Mouse (Mus musculus): ENCODE results near the gene Kmt2e. TPM values are rescaled to one million over a fixed set of nuclear protein-coding genes. Genes with fewer than 3 reads are reported as not detected.

Gene Kmt2e
- total and polyA plus RNA-seq, 3 experiments = 14.4 to 48.5 (median 38.1) TPM

GRCm38 (mm10) chr5:23499257-23499656 is 65.0 kb downstream of the Kmt2e start:
- H3K4me1 ChIP-seq (ENCODE audit: control insufficient read depth, insufficient read depth, low read length) = no peaks in the 10 kb centered on the region
- DNase-seq = no peak
- H3K79me2 ChIP-seq (replicated peaks; ENCODE audit: control insufficient read depth, insufficient read depth, low read length) = no peaks in the 10 kb centered on the region
- intact Hi-C loops (cut with DNase I) = loop anchor here (5.0 to 10.0 kb wide), 2 partner anchors 42 to 256 kb away; no protein-coding TSS in a partner anchor
- no peaks in the 10 kb centered on the region for H3K27me3 ChIP-seq (ENCODE audit: control insufficient read depth, insufficient read depth, low read length)
- H3K36me3 ChIP-seq (ENCODE audit: control insufficient read depth, insufficient read depth, low read length) = peaks cover 23% of the 10 kb centered on the region
- TF ChIP-seq POLR2A (IDR thresholded peaks at IDR 0.05; ENCODE audit: insufficient read depth, low read depth, low read length) (no peak), CTCF (IDR thresholded peaks at IDR 0.05) (no peak), EP300 (IDR thresholded peaks at IDR 0.05; ENCODE audit: insufficient read depth, low read depth, low read length) (no peak)
- no peak overlapping the region for H3K27ac ChIP-seq
- no peak overlapping the region for H3K4me3 ChIP-seq
- no peak overlapping the region for H3K9ac ChIP-seq (ENCODE audit: low read depth, low read length)
- 92% methylated on average over 16 of the region's 16 CpGs for WGBS

- WGBS = 78% methylated on average over 6 of the region's 6 CpGs
- Histone ChIP-seq H3K9ac (ENCODE audit: low read depth, low read length) (no peak overlapping the region), H3K27ac (no peak overlapping the region), H3K27me3 (ENCODE audit: control insufficient read depth, insufficient read depth, low read length) (no peaks in the 10 kb centered on the region), H3K4me1 (ENCODE audit: control insufficient read depth, insufficient read depth, low read length) (no peaks in the 10 kb centered on the region), H3K36me3 (ENCODE audit: control insufficient read depth, insufficient read depth, low read length) (peaks cover 23% of the 10 kb centered on the region), H3K4me3 (no peak overlapping the region), H3K79me2 (replicated peaks; ENCODE audit: control insufficient read depth, insufficient read depth, low read length) (no peaks in the 10 kb centered on the region)
- TF ChIP-seq CTCF (IDR thresholded peaks at IDR 0.05) (no peak), EP300 (IDR thresholded peaks at IDR 0.05; ENCODE audit: insufficient read depth, low read depth, low read length) (no peak), POLR2A (IDR thresholded peaks at IDR 0.05; ENCODE audit: insufficient read depth, low read depth, low read length) (no peak)
- intact Hi-C loops (cut with DNase I) = loop anchor here (5.0 kb wide), 1 partner anchor 157 kb away; no protein-coding TSS in a partner anchor
- no peak for DNase-seq
These were observed 66.5 kb downstream of the Kmt2e start for GRCm38 (mm10) chr5:23500715-23501114.

GRCm38 (mm10) chr5:23501582-23502316 is 67.5 kb downstream of the Kmt2e start:
- peaks cover 23% of the 10 kb centered on the region for H3K36me3 ChIP-seq (ENCODE audit: control insufficient read depth, insufficient read depth, low read length)
- no peak overlapping the region for H3K27ac ChIP-seq
- H3K79me2 ChIP-seq (replicated peaks; ENCODE audit: control insufficient read depth, insufficient read depth, low read length) = no peaks in the 10 kb centered on the region
- intact Hi-C loops (cut with DNase I) = loop anchor here (2.0 to 5.0 kb wide), 2 partner anchors 13 to 156 kb away; no protein-coding TSS in a partner anchor
- DNase-seq = no peak
- TF ChIP-seq POLR2A (IDR thresholded peaks at IDR 0.05; ENCODE audit: insufficient read depth, low read depth, low read length) = no peak
- no peak overlapping the region for H3K4me3 ChIP-seq
- WGBS = 70% methylated on average over 13 of the region's 13 CpGs
- no peaks in the 10 kb centered on the region for H3K27me3 ChIP-seq (ENCODE audit: control insufficient read depth, insufficient read depth, low read length)
- no peaks in the 10 kb centered on the region for H3K4me1 ChIP-seq (ENCODE audit: control insufficient read depth, insufficient read depth, low read length)
- H3K9ac ChIP-seq (ENCODE audit: low read depth, low read length) = no peak overlapping the region

GRCm38 (mm10) chr5:23502317-23502937 is 68.2 kb downstream of the Kmt2e start:
- no peak overlapping the region for H3K27ac ChIP-seq
- intact Hi-C loops (cut with DNase I) = loop anchor here (2.0 to 5.0 kb wide), 2 partner anchors 14 to 155 kb away; no protein-coding TSS in a partner anchor
- H3K4me1 ChIP-seq (ENCODE audit: control insufficient read depth, insufficient read depth, low read length) = no peaks in the 10 kb centered on the region
- no peaks in the 10 kb centered on the region for H3K27me3 ChIP-seq (ENCODE audit: control insufficient read depth, insufficient read depth, low read length)
- no peaks in the 10 kb centered on the region for H3K79me2 ChIP-seq (replicated peaks; ENCODE audit: control insufficient read depth, insufficient read depth, low read length)
- no peak overlapping the region for H3K9ac ChIP-seq (ENCODE audit: low read depth, low read length)
- no peak for DNase-seq
- H3K4me3 ChIP-seq = no peak overlapping the region
- no peak for TF ChIP-seq CTCF (IDR thresholded peaks at IDR 0.05)
- no peak for TF ChIP-seq EP300 (IDR thresholded peaks at IDR 0.05; ENCODE audit: insufficient read depth, low read depth, low read length)
- no peak for TF ChIP-seq POLR2A (IDR thresholded peaks at IDR 0.05; ENCODE audit: insufficient read depth, low read depth, low read length)
- peaks cover 26% of the 10 kb centered on the region for H3K36me3 ChIP-seq (ENCODE audit: control insufficient read depth, insufficient read depth, low read length)
- 82% methylated on average over 13 of the region's 13 CpGs for WGBS

- no peak overlapping the region for H3K27ac ChIP-seq
- H3K27me3 ChIP-seq (ENCODE audit: control insufficient read depth, insufficient read depth, low read length) = no peaks in the 10 kb centered on the region
- TF ChIP-seq EP300 (IDR thresholded peaks at IDR 0.05; ENCODE audit: insufficient read depth, low read depth, low read length) = no peak
- TF ChIP-seq POLR2A (IDR thresholded peaks at IDR 0.05; ENCODE audit: insufficient read depth, low read depth, low read length) = no peak
- TF ChIP-seq CTCF (IDR thresholded peaks at IDR 0.05) = no peak
- no peak overlapping the region for H3K4me3 ChIP-seq
- 75% methylated on average over 3 of the region's 3 CpGs for WGBS
- no peaks in the 10 kb centered on the region for H3K4me1 ChIP-seq (ENCODE audit: control insufficient read depth, insufficient read depth, low read length)
- H3K9ac ChIP-seq (ENCODE audit: low read depth, low read length) = no peak overlapping the region
- peaks cover 16% of the 10 kb centered on the region for H3K36me3 ChIP-seq (ENCODE audit: control insufficient read depth, insufficient read depth, low read length)
- DNase-seq = no peak
- H3K79me2 ChIP-seq (replicated peaks; ENCODE audit: control insufficient read depth, insufficient read depth, low read length) = no peaks in the 10 kb centered on the region
- intact Hi-C loops (cut with DNase I) = no loop called here
These were observed 71.3 kb downstream of the Kmt2e start for GRCm38 (mm10) chr5:23505578-23505977.

DNA sequence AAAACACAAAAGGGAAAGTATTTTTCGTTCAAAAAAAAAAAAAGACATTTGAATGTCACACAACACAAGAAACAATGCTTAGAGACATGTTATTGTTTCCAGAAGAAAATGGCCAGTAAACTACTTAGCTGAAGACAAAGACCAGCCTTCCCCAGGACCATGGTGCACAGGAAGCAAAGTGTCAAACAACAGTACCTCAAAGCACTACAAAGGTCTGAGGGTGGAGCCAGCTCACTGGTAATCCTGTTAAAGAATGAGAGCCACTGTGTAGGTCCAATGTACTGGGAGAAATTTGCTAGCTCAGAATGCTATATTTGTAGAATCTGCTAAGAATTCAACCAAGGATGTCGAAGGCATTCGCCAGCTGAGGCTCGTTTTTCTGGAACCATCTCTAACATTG is 73.0 kb downstream of the Kmt2e start:
- DNase-seq = no peak
- TF ChIP-seq CTCF (IDR thresholded peaks at IDR 0.05) = no peak
- Histone ChIP-seq H3K27me3 (ENCODE audit: control insufficient read depth, insufficient read depth, low read length) (no peaks in the 10 kb centered on the region), H3K9ac (ENCODE audit: low read depth, low read length) (no peak overlapping the region), H3K4me3 (no peak overlapping the region), H3K4me1 (ENCODE audit: control insufficient read depth, insufficient read depth, low read length) (no peaks in the 10 kb centered on the region), H3K27ac (no peak overlapping the region), H3K36me3 (ENCODE audit: control insufficient read depth, insufficient read depth, low read length) (peaks cover 9% of the 10 kb centered on the region), H3K79me2 (replicated peaks; ENCODE audit: control insufficient read depth, insufficient read depth, low read length) (no peaks in the 10 kb centered on the region)
- intact Hi-C loops (cut with DNase I) = no loop called here
- WGBS = 70% methylated on average over 4 of the region's 4 CpGs

All from heart, adult 2 months (tissue).